Mouse (Mus musculus): ENCODE results near the gene Plbd2. TPM values are rescaled to one million over a fixed set of nuclear protein-coding genes. Genes with fewer than 3 reads are reported as not detected.

The Plbd2 gene
- total RNA-seq (2021) = 10 to 100 TPM; 33.2 to 37.1 TPM

DNA sequence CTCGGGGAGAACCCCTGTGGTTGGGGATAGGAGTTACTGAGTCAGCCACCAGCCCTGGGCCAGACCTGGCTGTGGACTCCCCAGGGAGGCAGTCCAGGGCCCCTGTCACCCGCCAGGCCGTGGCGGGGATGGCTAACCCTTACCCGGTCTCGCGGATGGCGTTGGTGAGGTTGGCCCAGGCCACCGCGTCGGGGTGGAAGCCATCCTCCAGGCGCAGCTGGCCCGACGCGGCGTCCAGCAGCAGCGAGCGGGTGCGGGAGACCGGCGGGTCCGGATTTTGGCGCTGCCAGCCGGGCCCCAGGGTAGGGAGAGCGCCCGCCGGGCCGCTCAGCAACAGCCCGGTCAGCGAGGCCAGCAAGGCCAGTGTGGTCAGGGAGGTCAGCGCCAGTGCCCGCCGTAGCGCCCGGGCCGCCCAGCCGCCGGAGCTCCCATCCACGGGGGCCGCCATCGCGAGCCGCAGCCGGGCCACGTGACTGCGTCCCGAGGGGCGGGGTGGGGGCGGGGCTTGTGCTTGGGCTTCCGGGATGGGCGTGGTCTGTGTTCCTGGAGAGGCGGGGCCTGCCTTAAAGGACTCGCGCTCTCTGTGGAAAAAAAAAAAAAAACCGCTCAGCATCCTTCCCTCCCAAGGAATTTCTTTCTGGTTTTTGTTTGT is at the start of gene Plbd2:
TSS of gene Plbd2 (minus strand) at position 482 of the 652 bp plus-strand sequence.
- intact Hi-C loops (cut with DNase I) = no loop called here

DNA sequence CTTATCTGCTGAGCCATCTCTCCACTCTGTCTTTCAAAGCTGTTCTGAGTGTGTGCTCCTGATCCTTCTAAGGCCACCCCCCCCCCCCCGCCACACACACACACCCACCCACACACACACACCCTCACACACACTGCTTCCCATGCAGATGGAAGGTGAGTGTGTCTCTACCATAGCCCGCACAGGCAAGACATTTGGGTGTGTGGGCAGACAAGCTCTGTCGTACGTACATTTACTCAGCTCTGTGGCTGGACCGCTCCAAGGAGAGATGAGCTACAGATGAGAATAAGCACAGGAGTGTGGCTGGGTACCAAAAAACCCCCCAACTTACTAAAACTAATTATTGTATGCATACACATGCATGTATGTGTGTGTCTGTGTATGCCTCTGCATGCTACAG is 47.2 kb upstream of the Plbd2 start:
- no peak for DNase-seq (ENCODE audit: low spot score)
- intact Hi-C loops (cut with DNase I) = loop anchor here (10.0 kb wide), 1 partner anchor 54 kb away; no protein-coding TSS in a partner anchor

More for the DNA sequence above, at the start of gene Plbd2:
- DNase-seq (ENCODE audit: low spot score) = peak; percentile 53

DNA sequence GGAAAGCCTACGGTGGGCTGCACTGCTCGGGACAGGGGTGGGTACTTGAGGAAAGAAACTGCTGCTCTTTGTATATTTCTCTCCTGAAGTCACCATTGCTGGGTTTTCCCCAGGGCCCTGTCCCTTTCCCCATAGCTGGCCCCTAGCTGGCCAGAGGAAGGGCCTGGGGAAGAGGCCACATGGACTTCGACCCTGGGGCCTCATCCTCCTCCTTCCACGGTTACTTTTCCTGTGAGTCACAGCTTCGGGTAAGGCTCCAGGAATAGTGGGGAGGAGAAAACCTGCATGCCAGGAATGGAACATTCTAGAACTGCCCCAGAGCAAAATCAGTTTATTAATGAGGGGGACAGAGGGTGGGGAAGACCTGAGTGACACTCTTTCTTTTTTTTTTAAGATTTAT is 46.7 kb upstream of the Plbd2 start:
- intact Hi-C loops (cut with DNase I) = loop anchor here (10.0 kb wide), 1 partner anchor 55 kb away; no protein-coding TSS in a partner anchor
- no peak for DNase-seq (ENCODE audit: low spot score)

DNA sequence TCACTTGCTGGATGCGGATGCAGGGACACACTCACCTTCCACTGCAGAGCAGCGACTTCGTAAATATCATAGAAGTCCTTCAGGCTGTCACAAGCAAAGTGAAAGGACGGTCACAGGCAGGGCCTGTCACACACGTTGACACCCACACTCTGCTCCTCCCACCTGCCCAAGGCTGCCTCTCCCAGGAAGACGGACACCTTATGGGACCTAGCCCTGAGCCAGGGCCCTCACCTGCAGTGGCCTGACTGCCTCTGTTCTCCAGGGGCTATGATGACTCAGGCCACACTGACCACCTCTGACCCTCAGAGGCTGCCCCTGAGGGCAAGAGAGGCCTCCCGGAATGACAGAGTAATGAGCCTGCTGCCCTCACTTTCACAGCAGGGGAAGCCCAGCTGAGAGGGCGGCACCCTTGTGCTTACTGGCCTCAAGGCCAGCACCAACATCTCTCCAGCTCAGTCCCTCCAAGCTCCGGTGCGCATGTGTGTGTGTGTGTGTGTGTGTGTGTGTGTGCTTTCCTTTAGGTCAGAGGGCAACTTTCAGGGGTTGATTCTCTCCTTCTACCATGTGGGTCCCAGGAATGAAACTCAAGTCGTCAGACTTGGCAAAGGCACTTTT is 44.9 kb upstream of the Plbd2 start:
- intact Hi-C loops (cut with DNase I) = no loop called here
- DNase-seq (ENCODE audit: low spot score) = no peak

DNA sequence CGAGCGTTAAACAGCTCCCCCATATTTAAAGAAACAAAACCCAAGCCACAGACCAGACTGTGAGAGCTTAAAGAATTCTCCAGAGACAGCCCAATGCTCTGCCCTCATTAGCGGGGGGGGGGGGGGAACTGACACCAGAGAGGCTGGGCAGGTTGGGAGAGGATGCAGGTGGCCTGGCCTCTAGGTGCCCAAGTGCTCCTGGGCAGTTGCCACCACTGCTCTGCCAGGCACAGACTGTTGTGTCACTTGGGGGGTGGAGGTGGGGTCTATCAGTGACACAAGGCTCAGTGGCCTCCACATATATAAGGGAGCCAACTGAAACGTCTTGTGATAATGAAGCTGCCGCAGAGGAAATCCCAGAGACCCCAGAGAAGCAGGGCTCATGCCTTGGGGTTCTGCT is 33.2 kb upstream of the Plbd2 start:
- intact Hi-C loops (cut with DNase I) = no loop called here
- no peak for DNase-seq (ENCODE audit: low spot score)

DNA sequence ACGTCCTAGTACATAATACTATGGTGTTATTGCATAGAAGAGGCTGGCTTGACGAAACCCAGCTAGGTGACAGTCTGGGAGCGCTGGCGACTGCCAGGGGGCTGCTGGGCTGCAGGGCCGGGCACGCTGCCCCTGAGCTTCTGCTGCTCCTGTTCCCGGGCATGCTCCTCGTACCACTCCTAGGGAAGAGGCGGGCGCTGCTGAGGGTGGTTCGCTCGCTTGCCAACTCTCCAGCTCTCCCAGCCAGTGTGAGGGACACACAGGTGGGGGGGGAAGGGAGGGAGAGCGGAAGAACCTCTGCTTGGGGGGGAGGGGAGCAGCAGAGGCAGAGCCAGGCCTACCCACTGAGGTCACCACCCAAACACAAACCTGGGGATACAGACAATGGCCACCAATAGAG is 32.6 kb upstream of the Plbd2 start:
- DNase-seq (ENCODE audit: low spot score) = no peak
- intact Hi-C loops (cut with DNase I) = no loop called here

DNA sequence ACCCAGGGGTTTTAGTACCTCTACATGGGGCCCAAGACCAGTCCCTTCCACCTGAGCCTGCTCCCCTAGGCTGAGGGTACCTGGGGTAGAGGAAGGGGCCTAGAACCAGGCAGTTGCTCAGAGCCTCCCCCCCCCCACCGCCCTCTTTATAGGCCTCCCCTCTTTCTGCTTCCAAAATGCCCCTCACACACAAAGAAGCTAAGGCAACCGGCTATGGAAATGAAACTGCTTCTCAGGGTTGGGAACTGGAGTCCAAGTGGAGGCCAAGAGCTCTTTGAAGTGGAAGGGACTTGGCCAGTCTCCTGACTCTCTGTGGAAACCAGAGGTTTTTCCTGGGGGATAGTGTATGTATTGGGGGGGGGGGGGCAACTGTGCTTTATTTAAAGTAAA is 31.3 kb upstream of the Plbd2 start:
- intact Hi-C loops (cut with DNase I) = no loop called here
- DNase-seq (ENCODE audit: low spot score) = no peak

DNA sequence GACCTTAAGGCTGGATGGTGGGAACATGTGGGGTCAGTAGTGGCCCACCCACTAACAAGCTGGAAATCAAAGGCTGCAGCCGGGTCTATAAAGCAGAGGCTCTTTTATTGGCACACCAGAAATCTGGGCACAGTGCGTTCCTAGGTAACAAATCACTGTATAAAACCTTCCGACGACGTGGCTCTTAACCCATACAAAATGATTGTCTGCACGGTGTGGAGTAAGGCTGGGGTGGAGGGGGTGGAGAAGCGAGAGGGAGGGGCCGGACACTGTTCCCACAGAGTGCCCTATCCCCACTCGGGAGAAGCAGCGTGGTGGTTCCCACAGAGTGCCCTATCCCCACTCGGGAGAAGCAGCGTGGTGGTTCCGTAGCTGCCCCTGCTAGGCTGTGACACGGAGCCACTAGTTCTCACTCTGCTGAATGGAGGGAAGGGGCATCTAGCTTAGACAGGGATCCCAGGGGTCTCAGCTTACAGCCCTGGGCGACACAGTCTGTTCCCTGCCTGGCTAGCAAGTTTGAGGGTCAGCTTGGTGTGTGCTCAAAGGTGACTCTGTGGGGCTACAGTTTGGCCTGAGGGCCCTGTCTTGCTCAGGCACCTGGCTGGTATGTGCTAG is 30.8 kb upstream of the Plbd2 start:
- intact Hi-C loops (cut with DNase I) = no loop called here
- no peak for DNase-seq (ENCODE audit: low spot score)

DNA sequence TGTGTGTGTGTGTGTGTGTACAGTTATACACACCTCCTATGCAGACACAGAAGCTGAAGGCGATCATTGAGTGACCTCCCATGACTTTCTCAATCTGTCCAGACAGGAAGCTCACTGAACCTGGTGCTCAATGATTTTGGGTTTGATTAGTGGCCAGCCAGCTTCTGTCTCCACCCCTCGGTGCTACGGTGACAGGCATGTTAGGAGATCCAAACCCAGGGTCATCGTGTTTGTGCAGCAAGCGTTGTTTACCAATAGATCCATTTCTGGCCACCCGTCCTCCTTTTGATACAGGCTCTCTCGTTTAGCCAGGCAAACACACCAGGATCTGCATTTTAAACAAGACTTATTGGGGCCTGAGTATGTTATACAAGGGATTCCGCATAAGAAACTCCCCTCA is 28.2 kb upstream of the Plbd2 start:
- intact Hi-C loops (cut with DNase I) = no loop called here
- DNase-seq (ENCODE audit: low spot score) = no peak

DNA sequence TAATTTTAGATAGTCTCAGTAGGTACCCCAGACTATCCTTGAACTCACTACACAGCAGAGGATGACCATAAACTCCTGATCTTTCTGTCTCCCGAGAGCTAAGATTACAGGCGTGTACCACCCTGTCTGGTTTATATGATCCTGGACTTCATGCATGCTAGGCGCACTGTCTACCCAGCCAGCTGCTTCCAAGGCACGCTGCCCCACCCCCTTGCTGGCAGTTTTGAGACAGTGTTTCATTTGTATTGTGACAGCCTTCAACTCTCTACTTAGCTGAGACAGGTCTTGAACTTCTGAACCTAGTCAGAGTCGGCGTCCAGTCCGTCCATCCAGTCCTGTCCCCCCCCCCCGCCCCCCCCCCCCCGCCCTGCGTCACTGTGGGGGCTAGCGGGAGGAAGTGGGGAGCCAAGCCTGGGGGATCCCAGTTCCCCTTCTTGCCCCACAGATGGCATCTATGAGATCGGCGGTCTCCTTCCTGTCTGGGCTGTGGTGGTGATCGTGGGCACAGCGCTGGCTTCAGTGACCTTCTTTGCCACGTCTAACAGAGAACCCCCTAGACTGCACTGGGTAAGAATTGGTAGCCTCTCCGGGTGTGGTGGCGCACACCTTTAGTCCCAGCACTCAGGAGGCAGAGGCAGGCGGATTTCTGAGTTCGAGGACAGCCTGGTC is 24.0 kb upstream of the Plbd2 start:
- no peak for DNase-seq (ENCODE audit: low spot score)
- intact Hi-C loops (cut with DNase I) = no loop called here

DNA sequence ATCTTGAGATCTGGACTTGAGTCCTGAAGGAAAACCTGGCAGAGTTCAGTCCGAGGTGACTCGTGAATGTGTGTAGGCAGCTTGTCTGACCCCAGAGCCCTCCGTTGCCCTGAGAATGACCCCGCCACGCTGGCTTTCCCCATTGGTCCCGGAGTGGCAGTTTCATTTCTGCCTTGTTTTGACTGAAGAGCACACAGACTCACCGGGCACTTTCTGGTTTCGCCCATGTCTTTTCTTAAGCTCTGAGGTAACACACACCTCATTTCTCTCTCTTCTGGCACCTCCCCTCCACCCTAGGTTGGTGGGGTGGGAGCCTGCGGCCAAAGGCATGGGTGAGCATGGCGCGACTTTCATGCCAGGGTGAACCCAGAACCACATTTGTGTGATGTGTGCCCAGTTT is 22.9 kb upstream of the Plbd2 start:
- intact Hi-C loops (cut with DNase I) = no loop called here
- no peak for DNase-seq (ENCODE audit: low spot score)

DNA sequence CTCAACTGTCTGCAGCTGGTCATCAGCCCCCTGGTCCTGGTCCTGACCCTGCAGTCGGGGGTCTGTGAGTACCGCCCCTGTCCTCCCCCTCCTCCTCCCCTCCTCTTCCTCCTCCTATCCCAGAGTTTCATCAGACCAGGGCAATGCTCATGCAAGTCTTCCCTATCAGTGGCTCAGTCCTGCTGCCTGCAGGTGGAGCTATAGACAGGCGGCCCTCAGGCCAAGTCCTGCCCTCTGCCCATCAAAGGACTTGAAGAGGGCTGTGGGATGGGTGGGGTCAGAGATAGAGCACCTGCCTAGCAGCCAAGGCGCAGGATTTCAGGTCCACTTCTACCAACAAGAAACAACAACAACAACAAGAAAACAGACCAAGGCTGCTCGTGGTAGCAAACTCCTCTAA is 22.3 kb upstream of the Plbd2 start:
- intact Hi-C loops (cut with DNase I) = no loop called here
- DNase-seq (ENCODE audit: low spot score) = no peak

DNA sequence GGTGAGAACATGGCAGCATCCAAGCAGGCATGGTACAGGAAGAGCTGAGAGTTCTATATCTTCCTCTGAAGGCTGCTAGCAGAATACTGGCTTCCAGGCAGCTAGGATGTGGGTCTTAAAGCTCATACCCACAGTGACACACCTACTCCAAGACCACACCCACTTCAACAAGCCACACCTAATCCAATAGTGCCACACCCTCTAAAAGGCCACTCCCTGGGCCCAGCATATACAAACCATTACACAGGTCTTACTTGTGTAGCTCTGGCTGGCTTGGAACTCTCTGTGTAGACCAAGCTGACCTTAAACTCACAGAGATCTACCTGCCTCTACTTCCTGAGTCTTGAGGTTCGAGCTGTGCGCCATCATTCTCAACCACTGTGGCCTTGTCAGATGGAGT is 21.3 kb upstream of the Plbd2 start:
- intact Hi-C loops (cut with DNase I) = loop anchor here (5.0 kb wide), 1 partner anchor 83 kb away; no protein-coding TSS in a partner anchor
- DNase-seq (ENCODE audit: low spot score) = no peak

DNA sequence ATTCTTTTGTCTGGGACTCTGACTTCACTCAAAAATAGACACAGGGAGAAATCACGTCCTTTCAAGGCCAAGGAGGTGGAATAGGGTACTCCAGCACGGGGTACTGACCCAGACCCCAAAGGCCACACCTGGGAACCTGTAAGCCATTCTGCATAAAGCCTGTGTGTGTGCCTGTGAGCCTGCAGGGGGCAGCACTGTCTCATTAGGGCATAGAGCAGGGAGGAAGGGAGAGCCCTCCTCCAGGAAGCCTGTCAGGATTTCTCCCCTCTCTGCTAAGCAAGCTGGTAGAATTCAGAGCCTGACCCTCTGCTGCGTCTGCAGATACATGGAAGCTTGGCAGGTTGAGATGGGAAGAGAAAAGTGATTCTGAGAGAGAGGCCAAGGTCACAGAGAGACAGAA is 19.2 kb upstream of the Plbd2 start:
- no peak for DNase-seq (ENCODE audit: low spot score)
- intact Hi-C loops (cut with DNase I) = loop anchor here (5.0 kb wide), 1 partner anchor 85 kb away; no protein-coding TSS in a partner anchor

DNA sequence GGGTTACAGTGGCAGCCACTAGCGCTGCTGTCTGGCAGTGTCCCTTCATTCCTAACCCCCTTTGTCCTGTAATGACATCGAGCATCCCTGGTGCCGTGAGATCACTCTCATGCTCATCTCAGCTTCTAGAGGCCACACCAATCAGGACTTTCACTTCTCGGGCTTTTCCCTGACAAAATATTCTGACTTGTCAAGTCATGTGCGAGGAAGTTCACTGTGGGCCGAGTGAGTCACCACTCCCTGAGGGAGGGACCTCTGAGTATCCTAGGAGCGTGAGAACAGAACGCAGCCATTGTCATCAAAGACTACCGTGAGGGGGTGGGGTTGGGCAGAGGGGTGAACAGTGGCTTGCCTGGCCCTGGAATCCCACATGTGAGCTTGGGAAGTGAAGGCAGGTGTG is 14.1 kb upstream of the Plbd2 start:
- DNase-seq (ENCODE audit: low spot score) = peak; percentile 68
- intact Hi-C loops (cut with DNase I) = no loop called here

DNA sequence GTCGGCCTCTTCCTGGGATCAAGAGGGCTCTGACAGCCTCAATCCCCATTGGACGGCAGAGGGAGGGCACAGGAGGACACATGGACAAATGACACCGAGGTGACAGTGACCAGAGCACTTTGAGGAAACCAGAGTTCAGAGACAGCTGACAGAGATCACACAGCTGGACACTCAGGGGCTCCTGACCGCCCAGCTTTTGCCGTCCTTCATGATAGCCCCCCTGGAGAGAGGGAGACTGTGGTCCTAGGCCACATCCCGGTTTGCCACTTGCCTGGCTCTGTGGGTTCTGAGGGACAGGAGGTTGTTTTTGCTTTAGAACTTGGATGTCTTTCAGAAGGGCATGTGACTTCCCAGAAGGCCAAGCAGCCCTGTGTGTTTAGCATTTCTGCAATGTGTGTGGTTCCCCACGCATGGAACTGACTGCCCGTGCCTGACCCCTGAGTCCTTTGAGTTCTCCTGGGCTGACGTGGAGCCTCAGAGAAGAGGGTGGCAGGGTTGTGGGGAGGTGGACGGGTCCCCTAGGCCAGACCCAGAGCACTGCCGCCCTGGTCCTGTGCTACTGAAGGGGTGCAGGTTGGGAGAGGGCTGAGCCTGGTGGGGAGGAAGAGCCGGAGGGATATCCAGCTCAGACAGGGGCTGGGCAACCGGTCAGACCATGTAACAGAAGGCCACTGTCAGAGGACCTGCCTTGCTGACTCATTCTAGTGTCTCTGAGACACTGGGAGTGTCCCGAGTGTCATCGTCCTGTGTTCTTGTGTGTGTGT is 13.0 kb upstream of the Plbd2 start:
- intact Hi-C loops (cut with DNase I) = no loop called here
- DNase-seq (ENCODE audit: low spot score) = peak; percentile 26

DNA sequence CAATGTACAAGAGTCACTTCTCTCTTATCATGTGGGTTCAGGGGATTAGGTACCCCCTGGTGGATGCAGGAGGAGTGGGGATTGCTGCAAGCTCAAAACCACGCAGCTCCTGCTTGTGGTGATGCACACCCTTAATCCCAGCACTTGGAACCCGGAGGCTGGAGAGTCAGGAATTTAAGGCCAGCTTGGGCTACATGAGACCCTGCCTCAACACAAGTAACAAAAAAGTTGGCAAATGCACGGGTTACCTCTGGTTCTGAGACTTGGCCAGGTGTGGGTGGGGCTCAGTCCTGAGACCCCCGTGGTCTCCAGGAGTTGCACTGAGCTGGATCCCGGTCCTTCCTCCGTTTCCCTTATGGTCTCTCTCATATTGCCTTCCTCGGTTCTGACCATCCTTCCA is 12.0 kb upstream of the Plbd2 start:
- intact Hi-C loops (cut with DNase I) = no loop called here
- no peak for DNase-seq (ENCODE audit: low spot score)

DNA sequence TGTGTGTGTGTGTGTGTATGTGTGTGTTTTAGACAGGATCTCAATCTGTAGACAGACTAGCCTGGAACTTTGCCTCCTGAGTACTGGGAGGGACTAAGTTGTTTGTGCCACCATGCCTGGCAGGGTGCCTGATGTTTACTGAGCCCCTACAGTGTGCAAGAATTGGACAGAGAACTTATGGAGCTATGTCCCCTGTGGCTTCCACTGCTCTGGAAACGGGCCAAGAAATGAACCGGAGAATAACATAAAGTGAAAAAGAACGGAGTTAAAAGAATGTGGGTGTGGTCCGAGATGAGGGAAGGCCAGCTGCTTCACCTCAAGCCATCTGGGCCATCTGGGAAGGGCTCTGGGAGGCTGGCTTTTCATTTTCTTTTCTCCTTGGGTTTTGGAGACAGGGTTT is 11.3 kb upstream of the Plbd2 start:
- intact Hi-C loops (cut with DNase I) = loop anchor here (5.0 kb wide), 1 partner anchor 73 kb away; the partner anchor contains the start of genes Iqcd and Tpcn1

DNA sequence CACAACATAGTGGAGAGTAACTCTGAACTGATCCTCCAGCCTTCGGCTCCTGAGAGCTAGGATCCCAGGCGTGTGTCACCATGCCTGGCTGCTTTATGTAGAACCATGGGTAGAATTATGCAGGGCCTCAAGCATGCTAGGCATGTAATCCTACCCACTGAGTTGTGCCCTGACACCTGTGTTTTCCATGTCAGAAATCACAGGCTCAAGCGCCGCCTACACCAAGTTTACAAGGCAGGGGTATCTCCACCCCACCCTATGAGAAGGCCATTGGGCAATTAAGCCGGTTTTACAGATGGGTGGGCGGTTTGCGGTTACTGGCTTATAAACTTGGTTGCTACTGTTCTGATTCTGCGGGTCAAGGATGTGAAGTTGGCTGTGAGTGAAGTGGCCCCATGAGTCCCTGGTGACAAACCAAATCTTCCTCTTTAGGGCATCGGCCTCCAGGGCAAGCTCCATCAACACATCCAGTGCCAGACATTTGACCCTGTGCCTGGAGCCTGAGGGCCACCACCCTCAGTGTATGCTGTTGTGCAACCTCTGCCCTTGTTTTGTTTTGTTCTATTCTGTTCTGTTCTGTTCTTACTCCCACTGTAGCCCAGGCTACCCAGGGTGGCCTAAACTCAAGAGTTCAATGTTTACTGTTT is 10.7 kb upstream of the Plbd2 start:
- DNase-seq (ENCODE audit: low spot score) = no peak
- intact Hi-C loops (cut with DNase I) = loop anchor here (5.0 kb wide), 1 partner anchor 73 kb away; the partner anchor contains the start of genes Iqcd and Tpcn1

More for the DNA sequence above, 11.3 kb upstream of the Plbd2 start:
- DNase-seq (ENCODE audit: low spot score) = no peak

Measured in heart, postnatal 25 days (tissue).